22 mouse cellular contexts compared by ENCODE assay signal in genomic region chr14:22921152-22921551, GRCm38 (mm10).
"Had no signal": no experiment of that assay in that cellular context is flagged by ENCODE, and none has a peak within 500 bp of the region (broad histone marks: within the 10 kb centered on the region; RNA-seq: fewer than 3 reads in every experiment).

No protein-coding gene starts in this region.

- H3K9ac ChIP-seq: heart, embryonic 12.5 days; hindbrain, embryonic 13.5 days; hindbrain, embryonic 15.5 days; kidney, embryonic 15.5 days; limb, embryonic 12.5 days; liver, embryonic 14.5 days had no signal

- H3K9me3 ChIP-seq: heart, embryonic 10.5 days; heart, embryonic 12.5 days; hindbrain, embryonic 13.5 days; hindbrain, embryonic 15.5 days; kidney, embryonic 15.5 days; limb, embryonic 10.5 days; limb, embryonic 12.5 days had no signal

- H3K27me3 ChIP-seq: heart, embryonic 12.5 days; kidney, embryonic 15.5 days; limb, embryonic 12.5 days had no signal

- DNase-seq: gastrocnemius, adult 2 months; gastrocnemius, postnatal 10 days; gastrocnemius, postnatal 25 days; kidney, adult 11 months; kidney, adult 2 months; kidney, adult 9 months; kidney, postnatal 14 days; kidney, postnatal 36 days; liver had no signal

- H3K27ac ChIP-seq: gastrocnemius, adult 2 months; heart, adult 2 months; heart, embryonic 10.5 days; hindbrain, embryonic 13.5 days; hindbrain, embryonic 15.5 days; hindbrain, postnatal 0 days; kidney, embryonic 15.5 days; kidney, postnatal 0 days; left cerebral cortex, adult 2 months; limb, embryonic 10.5 days; liver, embryonic 14.5 days had no signal

- ATAC-seq: hindbrain, postnatal 0 days had no signal

- H3K4me2 ChIP-seq: heart, embryonic 12.5 days; hindbrain, embryonic 13.5 days; hindbrain, embryonic 15.5 days; kidney, embryonic 15.5 days; limb, embryonic 12.5 days; liver, embryonic 11.5 days had no signal

- H3K4me3 ChIP-seq: gastrocnemius, adult 2 months; heart, adult 2 months; heart, embryonic 10.5 days; heart, embryonic 12.5 days; hindbrain, embryonic 13.5 days; hindbrain, embryonic 15.5 days; kidney, embryonic 15.5 days; left cerebral cortex, adult 2 months; limb, embryonic 10.5 days; limb, embryonic 12.5 days had no signal

- H3K4me1 ChIP-seq: heart, embryonic 10.5 days; heart, embryonic 12.5 days; hindbrain, embryonic 13.5 days; hindbrain, embryonic 15.5 days had no signal

- H3K36me3 ChIP-seq: heart, embryonic 10.5 days; heart, embryonic 12.5 days; hindbrain, embryonic 13.5 days; hindbrain, embryonic 15.5 days; kidney, embryonic 15.5 days; limb, embryonic 10.5 days; limb, embryonic 12.5 days had no signal
